Mouse (Mus musculus) MEL (cell line): Measurements from ENCODE around the gene 2210016F16Rik. TPM values are rescaled to one million over a fixed set of nuclear protein-coding genes. Genes with fewer than 3 reads are reported as not detected.
A peak's percentile ranks its signal among the peaks of the same experiment; 100 is the strongest.

ENCODE experiments used
- DNase-seq: peaks from one replicate; pipeline ENCODE4 v3.0.0; 2011; ENCODE audit warnings: low read depth, low spot score
- H3K27ac ChIP-seq: 2 replicates; pipeline ENCODE4 v1.5.1; 2012; ENCODE audit warnings: low read depth, mild to moderate bottlenecking, control low read depth, low read length, moderate library complexity; ENCODE audit not compliant: control insufficient read depth
- H3K27me3 ChIP-seq, 2 experiments: fragments of 150-350 bp in 1 of 2; sonication (generic) in 1 of 2; 2 replicates each; pipeline ENCODE4 v1.6.1; 2012; ENCODE audit warnings: low read length in 2 of 2, mild to moderate bottlenecking in 2 of 2, improper control_type of control experiment in 1 of 2, moderate library complexity in 1 of 2; ENCODE audit not compliant: insufficient read depth in 2 of 2, control insufficient read depth in 1 of 2
- H3K36me3 ChIP-seq, 2 experiments: 2 replicates each; pipeline ENCODE4 v1.6.1; 2012 to 2014; ENCODE audit warnings: low read length in 2 of 2, improper control_type of control experiment in 1 of 2, inconsistent platforms in 1 of 2, mild to moderate bottlenecking in 1 of 2; ENCODE audit not compliant: insufficient read depth in 2 of 2, control insufficient read depth in 1 of 2
- H3K4me1 ChIP-seq, 2 experiments: fragments of 150-350 bp in 1 of 2; sonication (generic) in 1 of 2; 2 replicates each; pipeline ENCODE4 v1.6.1; 2012; ENCODE audit warnings: low read length in 2 of 2, improper control_type of control experiment in 1 of 2, mild to moderate bottlenecking in 1 of 2; ENCODE audit not compliant: insufficient read depth in 2 of 2, control insufficient read depth in 1 of 2
- H3K4me3 ChIP-seq, 2 experiments: fragments of 150-350 bp in 1 of 2; sonication (generic) in 1 of 2; 2 replicates each; pipeline ENCODE4 v1.5.1; 2012; ENCODE audit warnings: low read depth in 2 of 2, low read length in 2 of 2, mild to moderate bottlenecking in 2 of 2, moderate library complexity in 2 of 2, control low read depth in 1 of 2, improper control_type of control experiment in 1 of 2; ENCODE audit not compliant: control insufficient read depth in 1 of 2, insufficient read depth in 1 of 2
- H3K79me2 ChIP-seq: 2 replicates; pipeline ENCODE4 v1.6.1; 2012; ENCODE audit warnings: mild to moderate bottlenecking, low read length, moderate library complexity; ENCODE audit not compliant: control insufficient read depth, poor library complexity, insufficient read depth
- H3K9ac ChIP-seq: 2 replicates; pipeline ENCODE4 v1.6.1; 2012; ENCODE audit warnings: low read depth, mild to moderate bottlenecking, control low read depth, low read length, moderate library complexity; ENCODE audit not compliant: control insufficient read depth, poor library complexity, severe bottlenecking
- H3K9me3 ChIP-seq: fragments of 150-350 bp; sonication (generic); replicated peaks from 2 replicates; pipeline ENCODE4 v1.6.1; 2012; ENCODE audit warnings: mild to moderate bottlenecking, low read length, improper control_type of control experiment, moderate library complexity; ENCODE audit not compliant: insufficient read depth
- CHD2 ChIP-seq: IDR thresholded peaks from 2 replicates; pipeline ENCODE4 v1.6.1; 2011; ENCODE audit warnings: low read length, improper control_type of control experiment
- ELF1 ChIP-seq: IDR thresholded peaks from 2 replicates; pipeline ENCODE4 v1.6.1; 2014; ENCODE audit warnings: low read depth, mild to moderate bottlenecking, inconsistent platforms, low read length, improper control_type of control experiment, moderate library complexity
- ETS1 ChIP-seq: IDR thresholded peaks from 2 replicates; pipeline ENCODE4 v1.6.1; 2012; ENCODE audit warnings: low read depth, mild to moderate bottlenecking, inconsistent platforms, low read length, improper control_type of control experiment, moderate library complexity
- KAT2A ChIP-seq: conservative IDR thresholded peaks from 2 replicates; pipeline ENCODE4 v1.6.1; 2012; ENCODE audit warnings: low read depth, low read length, improper control_type of control experiment, inconsistent platforms
- MAFK ChIP-seq: IDR thresholded peaks from 2 replicates; pipeline ENCODE4 v1.6.1; 2011; ENCODE audit warnings: low read depth, mild to moderate bottlenecking, low read length, improper control_type of control experiment, borderline replicate concordance
- MYC ChIP-seq: IDR thresholded peaks from 2 replicates; pipeline ENCODE4 v1.6.1; 2011; ENCODE audit warnings: low read depth, mild to moderate bottlenecking, low read length, improper control_type of control experiment, moderate library complexity
- POLR2A ChIP-seq, 2 experiments: IDR thresholded peaks; 2 replicates each; pipeline ENCODE4 v1.6.1; 2011 to 2012; ENCODE audit warnings: low read length in 2 of 2, mild to moderate bottlenecking in 2 of 2, control low read depth in 1 of 2, improper control_type of control experiment in 1 of 2, low read depth in 1 of 2, moderate library complexity in 1 of 2; ENCODE audit not compliant: control insufficient read depth in 1 of 2, insufficient read depth in 1 of 2, poor library complexity in 1 of 2
- POLR2AphosphoS2 ChIP-seq: IDR thresholded peaks from 2 replicates; pipeline ENCODE4 v1.6.1; 2011; ENCODE audit warnings: low read length, improper control_type of control experiment
- SMC3 ChIP-seq: IDR thresholded peaks from 2 replicates; pipeline ENCODE4 v1.6.1; 2011; ENCODE audit warnings: low read depth, low read length, improper control_type of control experiment
- USF1 ChIP-seq: IDR thresholded peaks from 2 replicates; pipeline ENCODE4 v1.6.1; 2014; ENCODE audit warnings: low read depth, mild to moderate bottlenecking, inconsistent platforms, low read length, improper control_type of control experiment, moderate library complexity
- USF2 ChIP-seq, 2 experiments: IDR thresholded peaks; 2 replicates each; pipeline ENCODE4 v1.6.1; 2011 to 2012; ENCODE audit warnings: improper control_type of control experiment in 2 of 2, low read length in 2 of 2, borderline replicate concordance in 1 of 2, inconsistent platforms in 1 of 2, low read depth in 1 of 2, mild to moderate bottlenecking in 1 of 2; ENCODE audit not compliant: insufficient read depth in 1 of 2
- ZKSCAN1 ChIP-seq: IDR thresholded peaks from 2 replicates; pipeline ENCODE4 v1.6.1; 2012; ENCODE audit warnings: low read depth, mild to moderate bottlenecking, inconsistent platforms, low read length, improper control_type of control experiment, moderate library complexity
- ZMIZ1 ChIP-seq: IDR thresholded peaks from 2 replicates; pipeline ENCODE4 v1.6.1; 2012; ENCODE audit warnings: low read depth, mild to moderate bottlenecking, inconsistent platforms, low read length, improper control_type of control experiment, moderate library complexity
- ZNF384 ChIP-seq: IDR thresholded peaks from 2 replicates; pipeline ENCODE4 v1.6.1; 2012; ENCODE audit warnings: low read depth, mild to moderate bottlenecking, inconsistent platforms, low read length, improper control_type of control experiment
- polyA plus RNA-seq, 2 experiments: library from polyadenylated mRNA; stranded (reverse) in 1 of 2; unstranded in 1 of 2; fragments of >175 nt in 1 of 2; fragments of >200 nt in 1 of 2; gene quantifications; 2 replicates each; pipeline versions ENCODE4 v1.2.1 to v1.2.4; 2012; ENCODE audit warnings: low replicate concordance in 2 of 2, low read depth in 1 of 2; ENCODE audit not compliant: insufficient read length in 2 of 2, insufficient read depth in 1 of 2, missing spikeins in 1 of 2
- total RNA-seq: library from RNA; depleted of rRNA; stranded (reverse); fragments of 300-350 nt; gene quantifications from 2 replicates; pipeline ENCODE4 v1.2.3, GENCODE M21; 2012

2210016F16Rik gene
- total and polyA plus RNA-seq, 3 experiments, result 0.08 to 0.22 TPM; not detected in 1

DNA sequence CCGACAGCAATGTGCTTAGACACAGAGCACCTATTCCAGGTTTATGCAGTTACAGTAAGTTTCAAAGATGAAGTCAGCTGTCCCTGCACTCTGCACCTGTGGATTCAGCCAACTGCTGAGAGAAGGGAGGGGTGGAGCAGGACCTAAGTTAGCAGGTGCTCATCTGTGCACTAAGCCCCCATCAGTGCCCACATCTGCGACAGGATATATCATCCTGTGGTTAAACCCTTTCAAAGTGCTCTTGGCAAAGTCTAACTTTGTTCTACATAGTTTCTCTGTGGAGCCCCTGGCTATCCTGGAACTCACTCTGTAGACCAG, 11.9 kb downstream of the 2210016F16Rik start:
- Histone ChIP-seq H3K4me1 (no peaks in the 10 kb centered on the region), H3K27ac (no peak overlapping the region), H3K4me3 (no peak overlapping the region), H3K36me3 (no peaks in the 10 kb centered on the region), H3K9me3 (no peaks in the 10 kb centered on the region), H3K9ac (no peak overlapping the region), H3K79me2 (no peaks in the 10 kb centered on the region), H3K27me3 (no peaks in the 10 kb centered on the region)
- no peak for DNase-seq
- no peak for TF ChIP-seq ZNF384
- no peak for TF ChIP-seq ZMIZ1
- TF ChIP-seq ETS1, result no peak
- TF ChIP-seq SMC3, result no peak
- TF ChIP-seq POLR2AphosphoS2, result no peak
- TF ChIP-seq USF1, result no peak
- no peak for TF ChIP-seq KAT2A
- no peak for TF ChIP-seq ZKSCAN1
- TF ChIP-seq CHD2, result no peak
- TF ChIP-seq POLR2A (IDR thresholded peaks at IDR 0.05; ENCODE audit: control insufficient read depth in 1 of 2, insufficient read depth in 1 of 2, low read depth in 1 of 2, low read length in 2 of 2, poor library complexity in 1 of 2), result no peak

- Histone ChIP-seq H3K9ac (no peak overlapping the region), H3K27me3 (no peaks in the 10 kb centered on the region), H3K4me1 (no peaks in the 10 kb centered on the region), H3K9me3 (no peaks in the 10 kb centered on the region), H3K4me3 (no peak overlapping the region), H3K79me2 (no peaks in the 10 kb centered on the region), H3K36me3 (no peaks in the 10 kb centered on the region), H3K27ac (no peak overlapping the region)
- no peak for TF ChIP-seq CHD2
- TF ChIP-seq ELF1, result no peak
- DNase-seq, result no peak
Observed at GRCm38 (mm10) chr13:58372278-58373152, 12.5 kb downstream of the 2210016F16Rik start.

- no peak overlapping the region for H3K9ac ChIP-seq
- no peaks in the 10 kb centered on the region for H3K79me2 ChIP-seq
- H3K4me3 ChIP-seq, result no peak overlapping the region
- H3K27me3 ChIP-seq, result no peaks in the 10 kb centered on the region
- H3K36me3 ChIP-seq, result no peaks in the 10 kb centered on the region
- no peak overlapping the region for H3K27ac ChIP-seq
- TF ChIP-seq MAFK, result peak; percentile 48; the same call in 1 of the 2 replicates
- TF ChIP-seq USF2 (IDR thresholded peaks at IDR 0.05; ENCODE audit: borderline replicate concordance in 1 of 2, insufficient read depth in 1 of 2, low read depth in 1 of 2, low read length in 2 of 2), result no peak
- TF ChIP-seq MYC, result no peak
- TF ChIP-seq, all 39 proteins: peak for 1
- H3K4me1 ChIP-seq, result peaks cover 10 to 13% of the 10 kb centered on the region in 2 experiments; a peak in 3 of 4 replicates
- no peak for DNase-seq
- H3K9me3 ChIP-seq, result no peaks in the 10 kb centered on the region
Observed at GRCm38 (mm10) chr13:58368835-58369234, 16.2 kb downstream of the 2210016F16Rik start.
